Mouse (Mus musculus) left cerebral cortex, postnatal 14 days (tissue): ENCODE results near the gene Cox10. TPM values are rescaled to one million over a fixed set of nuclear protein-coding genes. Genes with fewer than 3 reads are reported as not detected.
A peak's percentile ranks its signal among the peaks of the same experiment; 100 is the strongest.

Source experiments
- DNase-seq, 2 experiments: peaks; one replicate each; pipeline ENCODE4 v3.0.0; 2021 to 2022; ENCODE audit warnings: low spot score in 2 of 2, mixed read lengths in 1 of 2
- intact Hi-C: fragments of 180-260 bp; cut with DNase I; formaldehyde crosslinking; loops from one replicate; pipeline ENCODE4 v1.15.1; 2025
- total RNA-seq, 2 experiments: library from RNA; stranded (reverse); gene quantifications; 2 replicates each; pipeline ENCODE4 v1.2.3; 2021

Cox10 gene
- total RNA-seq, 2 experiments from 2014 or later = 27.3 to 28.6 TPM

- intact Hi-C loops = no loop called here
- peak; percentile 33 to 40 for DNase-seq
Measured at GRCm38 (mm10) chr11:64058474-64058873, 20.8 kb downstream of the Cox10 start.

GRCm38 (mm10) chr11:64053371-64053770 is 25.9 kb downstream of the Cox10 start:
- no peak for DNase-seq
- intact Hi-C loops = no loop called here

GRCm38 (mm10) chr11:64051195-64051968 is 27.9 kb downstream of the Cox10 start:
- intact Hi-C loops = no loop called here

GRCm38 (mm10) chr11:64047432-64047831 is 31.8 kb downstream of the Cox10 start:
- no peak for DNase-seq
- intact Hi-C loops = no loop called here

More at GRCm38 (mm10) chr11:64051195-64051968, 27.9 kb downstream of the Cox10 start:
- DNase-seq = peak; percentile 30 to 46

GRCm38 (mm10) chr11:64045041-64045440 is 34.2 kb downstream of the Cox10 start:
- no peak for DNase-seq

GRCm38 (mm10) chr11:64044024-64044423 is 35.2 kb downstream of the Cox10 start:
- intact Hi-C loops = no loop called here
- no peak for DNase-seq

More at GRCm38 (mm10) chr11:64045041-64045440, 34.2 kb downstream of the Cox10 start:
- intact Hi-C loops = no loop called here

- intact Hi-C loops = no loop called here
Measured at GRCm38 (mm10) chr11:64041281-64041680, 38.0 kb downstream of the Cox10 start.

GRCm38 (mm10) chr11:64039600-64039999 is 39.7 kb downstream of the Cox10 start:
- DNase-seq = no peak
- intact Hi-C loops = no loop called here

More at GRCm38 (mm10) chr11:64041281-64041680, 38.0 kb downstream of the Cox10 start:
- DNase-seq = no peak

- no peak for DNase-seq
- intact Hi-C loops = no loop called here
Measured at GRCm38 (mm10) chr11:64037471-64038125, 41.7 kb downstream of the Cox10 start.

- DNase-seq = no peak
- intact Hi-C loops = no loop called here
Measured at GRCm38 (mm10) chr11:64036306-64036705, 43.0 kb downstream of the Cox10 start.

GRCm38 (mm10) chr11:64035709-64036108 is 43.6 kb downstream of the Cox10 start:
- no peak for DNase-seq
- intact Hi-C loops = no loop called here

- intact Hi-C loops = no loop called here
- no peak for DNase-seq
Measured at GRCm38 (mm10) chr11:64034686-64035085, 44.6 kb downstream of the Cox10 start.

- intact Hi-C loops = no loop called here
- DNase-seq = no peak
Measured at GRCm38 (mm10) chr11:64027423-64027822, 51.8 kb downstream of the Cox10 start.

GRCm38 (mm10) chr11:64025843-64026242 is 53.4 kb downstream of the Cox10 start:
- intact Hi-C loops = no loop called here

GRCm38 (mm10) chr11:64024575-64024974 is 54.7 kb downstream of the Cox10 start:
- DNase-seq = no peak
- intact Hi-C loops = no loop called here

More at GRCm38 (mm10) chr11:64025843-64026242, 53.4 kb downstream of the Cox10 start:
- no peak for DNase-seq

- intact Hi-C loops = no loop called here
- no peak for DNase-seq
Measured at GRCm38 (mm10) chr11:64023380-64023981, 55.8 kb downstream of the Cox10 start.

- intact Hi-C loops = no loop called here
- no peak for DNase-seq
Measured at GRCm38 (mm10) chr11:64022403-64023047, 56.7 kb downstream of the Cox10 start.

- no peak for DNase-seq
- intact Hi-C loops = no loop called here
Measured at GRCm38 (mm10) chr11:64019235-64019634, 60.0 kb downstream of the Cox10 start.

GRCm38 (mm10) chr11:64018165-64018564 is 61.1 kb downstream of the Cox10 start:
- intact Hi-C loops = no loop called here
- no peak for DNase-seq

- DNase-seq = no peak
Measured at GRCm38 (mm10) chr11:64015309-64015708, 64.0 kb downstream of the Cox10 start.

More at GRCm38 (mm10) chr11:64015309-64015708, 64.0 kb downstream of the Cox10 start:
- intact Hi-C loops = no loop called here
